Mouse (Mus musculus) heart, embryonic 14.5 days (tissue): ENCODE results near the gene Gm20518. TPM values are rescaled to one million over a fixed set of nuclear protein-coding genes. Genes with fewer than 3 reads are reported as not detected.

Source experiments
- ATAC-seq: fragments of 200-750 bp; cut with Nextera tagmentation; 2 replicates; pipeline ENCODE4 v1.8.0; 2017; ENCODE audit warnings: low read depth, moderate TSS enrichment; ENCODE audit not compliant: insufficient number of reproducible peaks, insufficient read depth, low FRiP score
- H3K27ac ChIP-seq, 2 experiments: fragments of 200-500 bp in 1 of 2; fragments of 300-500 bp in 1 of 2; sonication (generic) in 1 of 2; replicated peaks in 1 of 2; 2 replicates each; pipeline ENCODE4 v1.5.1; 2012 to 2014; ENCODE audit warnings: low read depth in 2 of 2, low read length in 2 of 2, control low read depth in 1 of 2, mild to moderate bottlenecking in 1 of 2, mixed read lengths in 1 of 2; ENCODE audit not compliant: control insufficient read depth in 1 of 2, insufficient read depth in 1 of 2
- H3K27me3 ChIP-seq: fragments of 300-500 bp; sonication (generic); 2 replicates; pipeline ENCODE4 v1.6.1; 2014; ENCODE audit warnings: mild to moderate bottlenecking, low read length, control low read depth; ENCODE audit not compliant: control insufficient read depth, insufficient read depth
- H3K36me3 ChIP-seq: fragments of 300-500 bp; sonication (generic); 2 replicates; pipeline ENCODE4 v1.6.1; 2014; ENCODE audit warnings: mild to moderate bottlenecking, control low read depth, low read length, mixed read lengths; ENCODE audit not compliant: control insufficient read depth, insufficient read depth
- H3K4me1 ChIP-seq, 2 experiments: fragments of 200-500 bp in 1 of 2; fragments of 300-500 bp in 1 of 2; sonication (generic) in 1 of 2; 2 replicates each; pipeline ENCODE4 v1.6.1; 2012 to 2014; ENCODE audit warnings: low read length in 2 of 2, control low read depth in 1 of 2, mixed read lengths in 1 of 2; ENCODE audit not compliant: control insufficient read depth in 2 of 2, insufficient read depth in 2 of 2
- H3K4me2 ChIP-seq: fragments of 300-500 bp; sonication (generic); 2 replicates; pipeline ENCODE4 v1.6.1; 2014; ENCODE audit warnings: mild to moderate bottlenecking, low read length
- H3K4me3 ChIP-seq, 2 experiments: fragments of 200-500 bp in 1 of 2; fragments of 300-500 bp in 1 of 2; sonication (generic) in 1 of 2; 2 replicates each; pipeline ENCODE4 v1.5.1; 2012 to 2014; ENCODE audit warnings: low read length in 2 of 2, mild to moderate bottlenecking in 2 of 2, control low read depth in 1 of 2, low read depth in 1 of 2, moderate library complexity in 1 of 2; ENCODE audit not compliant: control insufficient read depth in 1 of 2, insufficient read depth in 1 of 2
- H3K9ac ChIP-seq: fragments of 300-500 bp; sonication (generic); 2 replicates; pipeline ENCODE4 v1.6.1; 2014; ENCODE audit warnings: mild to moderate bottlenecking, low read length
- H3K9me3 ChIP-seq: fragments of 300-500 bp; sonication (generic); 2 replicates; pipeline ENCODE4 v1.6.1; 2016; ENCODE audit warnings: low read length, control low read depth; ENCODE audit not compliant: control insufficient read depth
- WGBS: fragments of 180-500 bp; shearing (Covaris S2); extraction: QIAGEN DNeasy Blood & Tissue Kit; methylation state at CpG from one replicate; pipeline ENCODE4 v1.1.7; 2014; 5-methylcytosine and 5-hydroxymethylcytosine counted together
- polyA plus RNA-seq: library from polyadenylated mRNA; unstranded; fragments of >200 nt; fragmentation: Nextera tagmentation; extraction: Ambion mirVana; gene quantifications from 2 replicates; pipeline ENCODE4 v1.2.1, GENCODE M21; 2014

Gm20518 gene
- polyA plus RNA-seq, 1 experiment from 2014 or later: not detected

DNA sequence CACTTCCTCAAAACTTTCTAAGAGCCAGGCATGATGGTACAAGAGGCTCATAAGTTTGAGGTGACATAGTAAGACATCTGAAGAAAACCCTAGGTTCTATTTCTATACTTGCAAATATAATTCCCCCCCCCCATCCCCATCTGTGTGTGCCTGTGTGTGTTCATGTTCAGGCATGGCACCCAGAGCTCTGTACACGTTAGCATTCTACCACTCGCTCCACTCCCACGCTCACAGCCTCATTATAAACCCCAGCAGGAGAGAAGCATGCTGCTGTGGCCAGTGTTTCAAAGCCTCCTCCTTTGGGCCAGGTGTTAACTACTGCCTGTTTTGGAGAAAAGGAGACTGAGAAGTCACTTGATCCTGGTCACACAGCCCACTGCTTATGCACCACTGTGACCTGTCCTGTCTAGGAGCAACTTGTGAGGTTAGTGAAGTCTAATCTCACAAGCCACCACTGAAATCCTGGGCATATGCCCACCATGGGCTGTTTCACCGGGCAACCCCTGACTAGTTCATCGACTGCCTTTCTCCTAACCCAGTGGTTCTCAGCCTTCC, 40.5 kb upstream of the Gm20518 start:
- Histone ChIP-seq H3K4me1 (peaks cover under 1 to 4% of the 10 kb centered on the region in 2 experiments; a peak in 2 of 4 replicates), H3K36me3 (no peaks in the 10 kb centered on the region), H3K27ac (no peak overlapping the region), H3K4me2 (no peak overlapping the region), H3K4me3 (no peak overlapping the region), H3K9ac (no peak overlapping the region), H3K9me3 (no peaks in the 10 kb centered on the region), H3K27me3 (0 out of 2 replicates have a peak, but pooled peaks cover 3% of the 10 kb centered on the region)
- 73% methylated on average over 5 of the region's 5 CpGs for WGBS
- ATAC-seq: no peak

DNA sequence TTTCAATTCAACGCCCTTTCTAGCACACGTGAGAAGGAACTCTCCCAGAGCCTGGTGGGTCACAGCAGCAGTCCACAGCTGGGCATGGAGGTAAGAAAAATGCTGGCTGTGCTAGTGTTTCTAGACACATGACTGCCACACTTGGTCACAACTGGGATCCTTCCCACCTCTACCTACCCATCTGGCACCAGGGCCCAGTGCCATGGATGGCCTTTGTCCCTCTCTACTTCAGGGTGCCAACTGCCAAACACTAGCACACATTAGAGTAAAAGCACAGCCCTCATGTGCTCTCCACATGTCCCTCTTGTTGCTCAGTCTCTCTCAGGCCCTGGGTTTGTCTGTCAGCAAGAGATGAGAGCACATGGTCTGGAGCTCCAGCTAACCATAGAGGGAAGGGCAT, 38.2 kb upstream of the Gm20518 start:
- Histone ChIP-seq H3K9ac (no peak overlapping the region), H3K27me3 (no peaks in the 10 kb centered on the region), H3K4me2 (no peak overlapping the region), H3K4me1 (peaks cover 2 to 6% of the 10 kb centered on the region in 2 experiments; a peak in 2 of 4 replicates), H3K27ac (no peak overlapping the region), H3K9me3 (no peaks in the 10 kb centered on the region), H3K36me3 (peaks cover 18% of the 10 kb centered on the region), H3K4me3 (no peak overlapping the region)
- no peak for ATAC-seq
- WGBS: 75% methylated on average over 2 of the region's 2 CpGs

DNA sequence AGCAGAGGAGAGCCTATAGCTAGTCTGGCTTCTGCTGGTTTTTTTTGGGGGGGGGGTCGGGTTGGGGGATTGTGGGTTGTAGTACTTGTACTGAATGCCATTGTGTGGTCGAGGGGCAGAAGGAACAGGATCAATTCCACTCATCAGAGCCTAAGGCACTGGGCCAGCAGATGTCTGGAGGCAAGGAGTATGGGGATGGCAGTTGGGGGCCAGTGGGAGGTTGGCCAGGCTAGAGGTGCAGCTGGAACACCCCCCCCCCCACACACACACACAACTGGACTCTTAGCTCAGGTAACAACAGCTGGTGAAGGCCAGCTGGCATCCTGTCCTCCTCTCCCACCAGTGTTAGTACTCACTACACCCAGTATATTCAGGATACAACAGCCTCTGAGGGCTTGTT, 37.7 kb upstream of the Gm20518 start:
- Histone ChIP-seq H3K9me3 (no peaks in the 10 kb centered on the region), H3K27ac (no peak overlapping the region), H3K4me3 (no peak overlapping the region), H3K9ac (no peak overlapping the region), H3K4me1 (peaks cover 2 to 6% of the 10 kb centered on the region in 2 experiments; a peak in 2 of 4 replicates), H3K36me3 (peaks cover 18% of the 10 kb centered on the region), H3K4me2 (no peak overlapping the region), H3K27me3 (no peaks in the 10 kb centered on the region)
- ATAC-seq: no peak
- WGBS: 27% methylated on average over 2 of the region's 2 CpGs

DNA sequence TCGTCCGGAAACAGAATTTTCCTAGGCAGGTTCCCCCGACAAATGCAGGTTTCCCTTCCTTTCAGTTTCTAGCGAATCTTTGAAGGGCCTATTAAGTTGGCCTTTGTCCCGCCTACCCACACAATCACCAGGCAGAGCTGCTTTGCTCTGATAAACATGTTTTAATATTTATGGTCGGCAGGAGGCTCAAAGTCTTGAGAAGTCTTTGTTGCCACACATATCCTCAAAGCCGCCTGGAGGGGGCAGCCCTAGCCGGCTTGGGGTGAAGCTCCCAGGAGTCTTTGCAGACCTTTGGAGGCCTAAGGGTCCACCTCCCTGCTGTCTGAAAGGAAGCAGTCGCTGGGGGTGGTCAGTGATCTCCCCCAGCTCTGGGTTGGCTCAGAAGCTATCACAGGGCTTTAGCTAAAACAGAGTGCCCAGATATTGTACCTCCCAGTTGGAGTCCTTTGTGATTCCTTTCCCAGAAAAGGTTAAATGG, 37.2 kb upstream of the Gm20518 start:
- Histone ChIP-seq H3K9ac (peak overlapping the region; percentile 86), H3K4me2 (peak overlapping the region; percentile 97), H3K9me3 (no peaks in the 10 kb centered on the region), H3K27ac (peak overlapping the region; percentile 39 to 50; a peak in 3 of 4 replicates), H3K4me3 (peak overlapping the region; percentile 87 to 92), H3K36me3 (peaks cover 18% of the 10 kb centered on the region), H3K4me1 (peaks cover 2 to 6% of the 10 kb centered on the region in 2 experiments; a peak in 2 of 4 replicates), H3K27me3 (no peaks in the 10 kb centered on the region)
- peak; percentile 20; the same call in 1 of the 2 replicates for ATAC-seq
- WGBS: 0% methylated on average over 9 of the region's 9 CpGs

DNA sequence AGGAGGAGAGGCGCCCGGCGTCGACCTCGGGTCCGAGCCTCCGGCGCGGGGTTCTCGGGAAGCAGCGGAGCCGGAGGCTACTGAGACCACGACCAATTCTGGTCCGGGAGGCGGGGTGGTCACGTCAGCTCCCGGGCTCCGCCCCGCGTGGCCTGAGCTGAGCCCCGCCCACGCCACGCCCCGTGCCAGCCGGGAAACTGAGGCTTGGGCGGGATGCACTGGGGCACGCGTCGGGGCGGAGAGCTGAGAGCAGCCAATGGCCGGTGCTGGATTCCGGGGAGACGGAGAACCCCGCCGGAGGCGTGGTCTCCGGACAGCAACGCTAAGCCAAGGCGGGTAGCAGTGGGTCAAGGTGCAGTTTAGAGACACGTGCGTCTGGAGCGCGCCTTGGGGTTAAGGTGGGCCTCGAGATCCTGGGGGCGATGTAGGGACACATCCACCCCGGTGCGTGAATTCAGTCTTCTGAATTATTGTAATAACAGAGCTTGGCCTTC, 36.7 kb upstream of the Gm20518 start, which contains the start of gene Slc25a1:
Slc25a1 (minus strand) TSS at position 133 of the 494 bp plus-strand sequence.
- Histone ChIP-seq H3K27me3 (no peaks in the 10 kb centered on the region), H3K4me1 (peaks cover 2 to 6% of the 10 kb centered on the region in 2 experiments; a peak in 2 of 4 replicates), H3K36me3 (peaks cover 18% of the 10 kb centered on the region), H3K4me3 (peak within 1 kb of the TSS; percentile 87 to 92), H3K9me3 (no peaks in the 10 kb centered on the region), H3K4me2 (peak within 1 kb of the TSS; percentile 97), H3K27ac (peak within 1 kb of the TSS; percentile 39 to 50; a peak in 3 of 4 replicates), H3K9ac (peak within 1 kb of the TSS; percentile 86)
- peak; percentile 51 for ATAC-seq
- under 1% methylated on average over 43 of the region's 47 CpGs for WGBS

DNA sequence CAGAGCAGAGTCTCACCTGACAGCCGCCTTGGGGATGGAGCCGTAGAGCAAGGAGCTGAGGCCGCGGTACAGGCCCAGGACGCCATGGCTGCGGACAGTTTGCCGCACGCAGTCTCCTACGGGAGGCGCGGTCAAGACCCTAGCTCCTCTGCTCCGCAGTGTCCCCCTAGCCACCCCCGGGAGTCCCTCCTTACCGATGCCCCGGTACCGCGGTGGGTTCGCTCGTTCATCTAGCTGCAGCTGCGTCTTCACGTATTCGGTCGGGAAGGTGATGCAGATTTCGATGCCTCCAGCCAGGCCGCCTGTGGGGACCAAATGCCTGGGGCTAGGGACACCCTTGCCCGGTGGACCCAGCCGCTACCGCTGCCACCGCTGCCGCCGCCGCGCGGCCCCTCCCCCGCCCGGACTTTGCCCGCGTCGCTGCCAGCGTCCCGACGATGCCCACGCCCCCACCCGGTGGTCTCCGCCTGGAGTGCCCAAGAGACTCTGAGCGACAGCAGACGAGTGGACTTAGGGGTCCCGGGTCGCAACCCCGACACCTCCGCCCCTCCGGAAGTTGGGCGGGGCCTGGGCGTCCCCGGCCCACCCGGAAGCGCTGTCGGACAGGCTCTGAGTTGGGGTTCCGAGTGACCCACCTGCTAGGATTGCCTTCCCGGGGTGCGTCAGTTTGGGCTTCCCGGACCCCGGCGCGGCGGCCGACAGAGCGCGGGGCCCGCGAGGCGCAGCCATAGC, 36.0 kb upstream of the Gm20518 start:
- peak overlapping the region; percentile 87 to 92 for H3K4me3 ChIP-seq
- no peaks in the 10 kb centered on the region for H3K27me3 ChIP-seq
- H3K4me1 ChIP-seq: peaks cover 3 to 10% of the 10 kb centered on the region in 2 experiments
- ATAC-seq: peak; percentile 37
- peak overlapping the region; percentile 36 to 39; a peak in 1 of 4 replicates for H3K27ac ChIP-seq
- H3K9ac ChIP-seq: peak overlapping the region; percentile 86
- 1% methylated on average over 72 of the region's 72 CpGs for WGBS
- H3K36me3 ChIP-seq: peaks cover 18% of the 10 kb centered on the region
- H3K4me2 ChIP-seq: peak overlapping the region; percentile 97
- H3K9me3 ChIP-seq: no peaks in the 10 kb centered on the region

DNA sequence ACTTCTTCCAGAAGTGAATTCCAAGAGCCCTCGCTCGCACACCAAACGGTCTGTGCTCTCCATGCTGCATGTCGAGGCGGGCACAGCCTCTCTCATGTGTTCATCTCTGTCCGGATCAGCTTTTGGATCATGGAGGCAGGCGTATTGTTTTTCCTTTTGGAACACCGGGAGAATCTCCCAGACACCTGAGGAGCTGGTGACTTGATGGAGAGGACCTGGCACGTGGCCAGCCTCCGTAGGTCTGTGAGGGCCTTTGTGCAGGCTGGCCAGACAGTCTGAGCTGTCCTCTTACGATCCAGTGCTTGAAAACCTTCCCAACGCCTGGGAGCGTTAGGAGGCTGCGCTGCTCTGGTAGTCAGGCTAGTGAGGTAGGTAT, 30.7 kb upstream of the Gm20518 start:
- no peaks in the 10 kb centered on the region for H3K9me3 ChIP-seq
- peaks cover 13 to 20% of the 10 kb centered on the region in 2 experiments for H3K4me1 ChIP-seq
- H3K36me3 ChIP-seq: peaks cover 18% of the 10 kb centered on the region
- peak overlapping the region; percentile 84 to 99 for H3K4me3 ChIP-seq
- H3K27ac ChIP-seq: peak overlapping the region; percentile 87 to 90
- H3K27me3 ChIP-seq: peaks cover 21% of the 10 kb centered on the region
- H3K4me2 ChIP-seq: peak overlapping the region; percentile 95
- H3K9ac ChIP-seq: peak overlapping the region; percentile 96
- under 1% methylated on average over 14 of the region's 14 CpGs for WGBS
- peak; percentile 7; the same call in 1 of the 2 replicates for ATAC-seq
